Mouse (Mus musculus): ENCODE results near the gene Apoa2. TPM values are rescaled to one million over a fixed set of nuclear protein-coding genes. Genes with fewer than 3 reads are reported as not detected.
A peak's percentile ranks its signal among the peaks of the same experiment; 100 is the strongest.
"Not testable (repeated sequence)": the region's sequence is repeated elsewhere in the genome, so short reads cannot be mapped to it uniquely, and the experiment has no call there.

Gene Apoa2
- polyA plus RNA-seq, 1 experiment from 2014 or later, result 2.6 TPM

DNA sequence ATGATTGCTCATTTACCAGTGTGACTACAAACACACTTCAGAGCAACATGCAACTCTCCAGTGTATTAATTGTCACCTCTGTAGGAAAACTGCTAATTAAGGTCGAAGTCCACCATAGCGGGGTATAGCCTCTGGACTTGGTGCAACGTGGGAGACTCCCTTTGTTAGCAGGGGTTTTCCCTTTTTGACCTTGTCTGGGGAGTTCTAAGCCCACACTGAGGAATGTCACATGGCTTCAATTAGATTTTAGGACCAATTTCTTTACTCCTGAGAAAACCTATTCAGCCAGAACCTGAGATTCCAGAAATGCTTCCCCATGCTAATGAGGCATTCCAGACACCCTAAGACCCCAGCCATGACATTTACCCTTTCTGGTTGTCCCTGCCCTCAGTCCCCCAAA, 5.4 kb downstream of the Apoa2 start:
- Histone ChIP-seq H3K27me3 (no peaks in the 10 kb centered on the region), H3K9me3 (replicated peaks) (no peaks in the 10 kb centered on the region), H3K4me3 (no peak overlapping the region), H3K9ac (no peak overlapping the region), H3K4me1 (no peaks in the 10 kb centered on the region), H3K36me3 (ENCODE audit: poor library complexity, severe bottlenecking) (peaks cover 21% of the 10 kb centered on the region), H3K4me2 (no peak overlapping the region), H3K27ac (no peak overlapping the region)
- WGBS, result 29% methylated on average over 3 of the region's 3 CpGs
- ATAC-seq, result no peak

DNA sequence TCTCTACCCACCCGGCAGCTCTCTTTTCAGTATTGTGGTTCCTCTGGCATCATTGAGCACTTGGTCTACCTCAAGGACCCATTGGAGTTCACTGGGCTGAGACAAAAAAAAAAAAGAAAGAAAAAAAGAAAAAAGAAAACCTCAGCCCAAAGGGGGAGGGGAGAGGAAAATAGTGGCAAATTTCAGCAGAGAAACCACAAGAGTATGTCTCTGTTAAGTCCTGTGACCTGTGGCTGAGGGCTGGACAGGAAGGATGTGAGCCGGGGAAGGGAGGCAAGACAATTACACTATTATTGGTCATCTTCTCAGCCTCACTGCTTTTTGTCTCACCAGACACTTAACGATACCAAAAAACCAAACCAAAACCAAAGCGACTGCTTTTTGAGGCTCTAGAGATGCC, 7.0 kb downstream of the Apoa2 start:
- no peaks in the 10 kb centered on the region for H3K4me1 ChIP-seq
- no peak overlapping the region for H3K9ac ChIP-seq
- no peak overlapping the region for H3K4me3 ChIP-seq
- peaks cover 36% of the 10 kb centered on the region for H3K36me3 ChIP-seq (ENCODE audit: poor library complexity, severe bottlenecking)
- H3K9me3 ChIP-seq (replicated peaks), result no peaks in the 10 kb centered on the region
- 75% methylated on average over 4 of the region's 4 CpGs for WGBS
- H3K27ac ChIP-seq, result no peak overlapping the region
- no peak for ATAC-seq
- no peak overlapping the region for H3K4me2 ChIP-seq
- no peaks in the 10 kb centered on the region for H3K27me3 ChIP-seq

DNA sequence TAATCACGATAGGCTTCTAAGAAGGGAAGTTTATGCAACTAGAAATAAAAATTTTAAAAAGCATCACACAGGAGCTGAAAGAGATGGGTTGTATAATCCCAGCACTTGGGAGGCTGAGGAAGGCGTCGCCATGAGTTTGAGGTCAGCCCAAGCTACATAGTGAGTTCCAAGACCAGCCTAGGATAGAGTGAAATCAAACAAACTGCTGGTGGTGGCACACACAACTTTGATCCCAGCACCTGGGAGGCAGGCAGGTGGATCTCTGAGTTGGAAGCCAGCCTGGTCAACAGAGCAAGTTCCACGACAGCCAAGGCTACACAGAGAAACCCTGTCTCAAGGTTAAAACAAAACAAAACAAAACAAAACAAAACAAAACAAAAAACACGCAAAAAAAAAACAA, 7.5 kb downstream of the Apoa2 start:
- no peak for ATAC-seq
- WGBS, result 94% methylated on average over 5 of the region's 5 CpGs

DNA sequence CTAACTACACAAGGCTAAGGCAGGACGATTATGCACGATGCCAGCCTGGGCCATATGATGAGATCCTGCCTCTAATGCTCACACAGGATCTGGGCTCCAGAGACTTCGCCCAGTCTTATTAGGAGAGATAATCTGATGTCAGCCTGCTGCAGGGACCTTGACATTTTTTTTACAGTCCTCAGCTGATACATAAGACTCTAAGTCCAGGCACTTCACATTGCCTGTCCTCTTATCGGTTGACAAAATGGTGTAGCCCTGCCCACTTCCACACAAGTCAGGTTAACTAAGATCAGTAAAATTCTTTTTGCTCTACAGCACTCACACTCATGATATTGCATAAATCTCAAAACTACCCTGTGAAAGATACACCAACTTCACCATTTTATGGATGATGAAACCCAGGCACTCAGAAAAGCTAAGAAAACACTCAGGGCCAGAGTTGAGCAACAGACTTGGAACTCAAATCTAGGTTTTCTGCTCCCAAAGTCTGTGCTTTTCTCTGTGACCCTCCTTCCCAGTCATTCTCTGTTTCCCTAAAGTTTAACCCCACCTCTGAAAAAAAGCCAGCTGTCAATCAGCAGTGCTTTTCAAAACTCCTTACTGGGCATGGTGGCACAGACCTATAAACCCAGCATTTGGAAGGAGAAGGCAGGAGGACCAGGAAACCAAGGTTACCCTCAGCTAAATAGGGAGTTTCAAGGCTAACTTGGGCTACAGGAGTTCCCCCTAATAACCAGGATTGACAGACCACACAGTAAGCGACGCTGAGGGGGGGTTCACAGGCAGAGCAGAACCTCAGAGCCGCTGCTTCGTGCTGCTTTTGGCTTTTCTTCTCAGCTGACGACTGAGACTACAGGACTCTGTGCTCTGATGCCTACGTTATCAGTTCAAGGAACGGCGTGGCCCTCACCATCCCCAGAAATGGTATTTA, 8.2 kb downstream of the Apoa2 start:
- WGBS, result 84% methylated on average over 12 of the region's 12 CpGs

More for the DNA sequence above, 7.5 kb downstream of the Apoa2 start:
- no peaks in the 10 kb centered on the region for H3K27me3 ChIP-seq
- H3K4me2 ChIP-seq, result no peak overlapping the region
- no peaks in the 10 kb centered on the region for H3K9me3 ChIP-seq (replicated peaks)
- H3K27ac ChIP-seq, result no peak overlapping the region
- H3K9ac ChIP-seq, result no peak overlapping the region
- H3K4me1 ChIP-seq, result no peaks in the 10 kb centered on the region
- H3K36me3 ChIP-seq (ENCODE audit: poor library complexity, severe bottlenecking), result peaks cover 41% of the 10 kb centered on the region
- H3K4me3 ChIP-seq, result no peak overlapping the region

DNA sequence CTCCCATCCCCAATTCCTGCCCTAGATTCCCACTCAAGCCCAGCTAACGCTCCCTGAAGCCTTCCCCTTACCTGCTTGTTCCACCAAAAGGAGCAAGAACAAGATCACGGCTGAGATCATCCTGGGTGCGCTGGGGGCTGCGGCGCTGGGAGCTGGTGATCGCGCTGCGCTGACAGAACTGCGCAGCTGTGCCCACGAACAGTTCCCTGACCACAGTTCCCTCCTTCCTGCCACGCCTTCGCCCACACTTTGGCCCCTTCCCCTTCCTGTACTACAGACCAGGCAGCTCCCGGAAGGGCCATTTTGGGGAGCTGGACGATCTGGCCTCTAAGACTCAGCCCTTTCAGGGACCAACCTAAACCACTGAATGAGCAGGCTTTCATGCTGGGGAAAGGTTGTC, 9.3 kb downstream of the Apoa2 start, which contains the start of gene Fcer1g:
Gene Fcer1g, minus strand, starts transcription at position 240 of the 400 bp plus-strand sequence.
- Histone ChIP-seq H3K4me2 (no peak within 1 kb of the TSS), H3K9me3 (replicated peaks) (no peaks in the 10 kb centered on the region), H3K4me1 (no peaks in the 10 kb centered on the region), H3K27me3 (no peaks in the 10 kb centered on the region), H3K36me3 (ENCODE audit: poor library complexity, severe bottlenecking) (peaks cover 59% of the 10 kb centered on the region), H3K4me3 (no peak within 1 kb of the TSS), H3K27ac (no peak within 1 kb of the TSS), H3K9ac (no peak within 1 kb of the TSS)
- ATAC-seq, result no peak
- WGBS, result 94% methylated on average over 14 of the region's 14 CpGs

More for the DNA sequence above, 8.2 kb downstream of the Apoa2 start:
- no peaks in the 10 kb centered on the region for H3K9me3 ChIP-seq (replicated peaks)
- no peaks in the 10 kb centered on the region for H3K4me1 ChIP-seq
- H3K27me3 ChIP-seq, result no peaks in the 10 kb centered on the region
- H3K4me2 ChIP-seq, result no peak overlapping the region
- no peak overlapping the region for H3K4me3 ChIP-seq
- H3K27ac ChIP-seq, result no peak overlapping the region
- H3K9ac ChIP-seq, result no peak overlapping the region
- H3K36me3 ChIP-seq (ENCODE audit: poor library complexity, severe bottlenecking), result peaks cover 48% of the 10 kb centered on the region
- no peak for ATAC-seq

DNA sequence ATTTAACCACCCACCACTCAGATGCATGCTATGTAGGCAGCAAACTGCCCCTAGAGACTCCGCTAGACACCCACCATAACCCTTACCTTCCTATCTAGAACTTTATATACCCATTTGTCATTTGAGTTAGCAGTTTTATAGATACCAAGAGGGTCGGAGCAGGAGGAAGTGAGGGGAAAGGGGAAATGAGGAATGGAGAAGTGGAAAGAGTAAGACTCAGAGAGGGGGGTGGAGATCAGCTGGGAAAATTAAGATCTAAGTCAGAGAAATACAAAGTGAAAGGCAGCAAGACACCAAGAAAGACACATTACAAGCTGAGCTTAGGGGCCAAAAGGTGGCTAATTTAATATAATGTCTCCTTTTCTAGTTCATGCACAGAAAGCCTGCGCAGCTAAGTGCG, 9.7 kb downstream of the Apoa2 start:
- Histone ChIP-seq H3K4me2 (no peak overlapping the region), H3K27me3 (no peaks in the 10 kb centered on the region), H3K36me3 (ENCODE audit: poor library complexity, severe bottlenecking) (peaks cover 63% of the 10 kb centered on the region), H3K4me1 (no peaks in the 10 kb centered on the region), H3K9ac (no peak overlapping the region), H3K4me3 (no peak overlapping the region), H3K9me3 (replicated peaks) (no peaks in the 10 kb centered on the region), H3K27ac (no peak overlapping the region)
- no peak for ATAC-seq
- 94% methylated on average over 4 of the region's 4 CpGs for WGBS

DNA sequence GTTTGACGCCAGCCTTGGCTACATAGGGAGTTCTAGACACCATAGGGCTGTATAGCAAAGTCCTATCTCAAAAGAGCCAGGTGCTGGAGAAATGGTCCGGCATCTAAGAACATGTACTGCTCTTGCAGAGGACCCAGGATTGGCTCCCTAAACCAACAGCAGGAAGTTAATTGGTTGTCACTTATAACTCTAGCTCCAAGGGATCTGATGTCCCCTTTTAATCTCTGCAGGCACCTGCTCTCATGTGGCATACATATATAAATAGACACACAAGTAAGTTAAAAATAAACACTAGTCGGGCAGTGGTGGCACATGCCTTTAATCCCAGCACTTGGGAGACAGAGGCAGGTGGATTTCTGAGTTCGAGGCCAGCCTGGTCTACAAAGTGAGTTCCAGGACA, 10.9 kb downstream of the Apoa2 start:
- 90% methylated on average over 4 of the region's 4 CpGs for WGBS
- H3K4me2 ChIP-seq, result no peak overlapping the region
- no peak overlapping the region for H3K27ac ChIP-seq
- H3K4me3 ChIP-seq, result no peak overlapping the region
- no peak for ATAC-seq
- H3K4me1 ChIP-seq, result no peaks in the 10 kb centered on the region
- H3K9ac ChIP-seq, result no peak overlapping the region
- H3K36me3 ChIP-seq (ENCODE audit: poor library complexity, severe bottlenecking), result peaks cover 76% of the 10 kb centered on the region
- no peaks in the 10 kb centered on the region for H3K27me3 ChIP-seq
- H3K9me3 ChIP-seq (replicated peaks), result no peaks in the 10 kb centered on the region

DNA sequence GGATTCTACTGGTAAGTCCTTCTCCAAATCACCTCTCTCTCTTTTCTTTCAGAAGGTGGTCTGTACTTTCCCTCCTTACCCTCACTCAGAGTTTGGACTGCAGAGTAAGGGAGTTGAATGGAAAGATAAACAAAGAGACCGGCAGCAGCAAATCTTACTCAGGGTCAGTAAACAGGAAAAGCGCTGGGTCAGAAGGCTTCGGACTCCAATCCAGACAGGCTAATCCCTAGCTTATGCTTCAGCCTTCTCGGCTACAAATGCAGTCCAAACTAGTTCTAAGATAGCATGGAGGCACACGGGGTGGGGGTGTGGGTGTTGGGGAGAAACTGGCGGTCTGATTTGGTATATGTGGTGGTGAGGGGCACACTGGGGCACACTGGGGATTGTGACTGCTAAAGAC, 12.6 kb downstream of the Apoa2 start:
- no peak overlapping the region for H3K9ac ChIP-seq
- no peak overlapping the region for H3K27ac ChIP-seq
- no peaks in the 10 kb centered on the region for H3K27me3 ChIP-seq
- ATAC-seq, result no peak
- WGBS, result 80% methylated on average over 6 of the region's 6 CpGs
- no peaks in the 10 kb centered on the region for H3K4me1 ChIP-seq
- H3K36me3 ChIP-seq (ENCODE audit: poor library complexity, severe bottlenecking), result peaks cover 91% of the 10 kb centered on the region
- H3K4me2 ChIP-seq, result no peak overlapping the region
- no peaks in the 10 kb centered on the region for H3K9me3 ChIP-seq (replicated peaks)
- no peak overlapping the region for H3K4me3 ChIP-seq

DNA sequence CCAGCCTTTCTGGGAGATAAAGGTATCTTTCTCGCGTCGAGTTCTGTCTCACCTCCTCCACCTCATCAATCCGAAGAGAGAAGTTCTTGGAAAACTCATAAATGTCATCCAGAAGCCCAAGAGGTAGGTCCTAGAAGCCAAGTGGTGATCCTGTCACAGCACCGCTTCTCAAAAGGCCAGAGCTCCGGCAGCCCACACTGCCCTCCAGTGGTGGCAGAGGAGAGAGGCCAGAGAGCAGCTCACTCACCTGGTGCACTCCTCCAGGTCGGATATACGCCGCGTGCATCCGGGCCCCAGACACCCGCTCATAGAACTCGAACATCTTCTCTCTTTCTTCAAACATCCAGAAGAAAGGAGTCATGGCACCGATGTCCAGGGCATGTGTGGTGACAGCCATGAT, 13.6 kb downstream of the Apoa2 start:
- H3K4me1 ChIP-seq, result no peaks in the 10 kb centered on the region
- no peak overlapping the region for H3K27ac ChIP-seq
- no peak for ATAC-seq
- H3K36me3 ChIP-seq (ENCODE audit: poor library complexity, severe bottlenecking), result peaks cover 98% of the 10 kb centered on the region
- no peak overlapping the region for H3K4me2 ChIP-seq
- no peak overlapping the region for H3K4me3 ChIP-seq
- no peaks in the 10 kb centered on the region for H3K9me3 ChIP-seq (replicated peaks)
- no peaks in the 10 kb centered on the region for H3K27me3 ChIP-seq
- WGBS, result 72% methylated on average over 14 of the region's 14 CpGs
- no peak overlapping the region for H3K9ac ChIP-seq

DNA sequence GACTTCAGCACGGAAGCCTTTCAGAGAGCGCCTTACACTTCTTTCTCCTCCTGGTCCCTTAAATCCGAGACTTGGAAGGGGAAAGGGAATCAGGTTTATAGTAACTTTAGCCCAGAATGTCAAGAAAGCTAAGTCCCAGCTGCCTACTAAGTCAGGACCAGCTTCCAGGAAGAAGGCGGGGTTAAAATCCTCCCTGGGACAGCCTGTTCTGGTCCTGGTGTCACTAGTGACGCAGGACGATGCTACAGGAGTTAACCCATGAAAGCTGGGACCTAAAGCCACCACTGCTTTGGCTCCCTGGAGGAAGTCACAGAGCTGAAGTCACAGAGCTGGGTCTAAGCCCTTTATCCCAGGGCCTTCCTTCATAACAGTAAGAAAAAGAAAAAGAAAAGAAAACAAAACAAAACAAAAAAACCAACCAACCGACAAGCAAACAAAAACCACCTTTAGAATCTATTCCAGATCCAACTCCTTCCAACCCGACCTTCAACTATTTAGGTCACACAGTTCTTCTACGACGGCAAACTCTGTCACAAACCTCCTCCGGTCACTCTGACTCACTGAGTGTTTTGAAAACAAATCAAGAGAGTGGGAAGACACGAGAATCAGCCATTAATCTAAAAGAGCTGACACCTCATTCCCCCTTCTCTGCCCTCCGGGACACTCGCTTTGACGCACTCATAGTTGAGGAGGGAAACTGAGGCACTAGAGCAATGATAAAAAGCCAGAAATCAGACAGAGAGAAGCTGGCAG, 15.3 kb downstream of the Apoa2 start:
- WGBS, result 83% methylated on average over 15 of the region's 15 CpGs
- no peak overlapping the region for H3K27ac ChIP-seq
- no peak overlapping the region for H3K4me3 ChIP-seq
- H3K9ac ChIP-seq, result peak overlapping the region; percentile 16; the same call in 1 of the 2 replicates
- no peak for ATAC-seq
- H3K27me3 ChIP-seq, result no peaks in the 10 kb centered on the region
- H3K36me3 ChIP-seq (ENCODE audit: poor library complexity, severe bottlenecking), result peaks cover 94% of the 10 kb centered on the region
- no peaks in the 10 kb centered on the region for H3K9me3 ChIP-seq (replicated peaks)
- no peak overlapping the region for H3K4me2 ChIP-seq
- no peaks in the 10 kb centered on the region for H3K4me1 ChIP-seq

DNA sequence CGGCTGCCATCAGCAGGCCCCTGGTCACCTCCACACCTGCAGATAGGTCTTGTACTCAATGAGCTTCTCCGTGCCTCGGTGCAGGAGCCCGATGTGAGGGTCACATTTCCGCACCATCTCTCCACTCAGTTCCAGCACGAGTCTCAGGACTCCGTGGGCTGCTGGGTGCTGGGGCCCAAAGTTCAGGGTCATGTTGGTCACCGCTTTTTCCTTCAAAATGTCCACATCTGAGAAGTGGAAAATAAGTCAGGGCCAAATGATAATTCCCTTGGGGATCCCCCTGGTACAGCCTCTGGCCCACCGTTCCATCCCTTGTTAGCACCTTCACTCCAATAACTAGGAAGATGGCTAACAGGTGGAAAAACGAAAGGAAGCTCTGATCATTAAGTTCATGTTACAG, 16.1 kb downstream of the Apoa2 start:
- WGBS, result 94% methylated on average over 10 of the region's 10 CpGs
- Histone ChIP-seq H3K4me1 (peaks cover 6% of the 10 kb centered on the region), H3K4me2 (no peak overlapping the region), H3K27me3 (no peaks in the 10 kb centered on the region), H3K4me3 (no peak overlapping the region), H3K9me3 (replicated peaks) (no peaks in the 10 kb centered on the region), H3K27ac (no peak overlapping the region), H3K9ac (peak overlapping the region; percentile 16; the same call in 1 of the 2 replicates), H3K36me3 (ENCODE audit: poor library complexity, severe bottlenecking) (peaks cover 90% of the 10 kb centered on the region)
- ATAC-seq, result no peak

DNA sequence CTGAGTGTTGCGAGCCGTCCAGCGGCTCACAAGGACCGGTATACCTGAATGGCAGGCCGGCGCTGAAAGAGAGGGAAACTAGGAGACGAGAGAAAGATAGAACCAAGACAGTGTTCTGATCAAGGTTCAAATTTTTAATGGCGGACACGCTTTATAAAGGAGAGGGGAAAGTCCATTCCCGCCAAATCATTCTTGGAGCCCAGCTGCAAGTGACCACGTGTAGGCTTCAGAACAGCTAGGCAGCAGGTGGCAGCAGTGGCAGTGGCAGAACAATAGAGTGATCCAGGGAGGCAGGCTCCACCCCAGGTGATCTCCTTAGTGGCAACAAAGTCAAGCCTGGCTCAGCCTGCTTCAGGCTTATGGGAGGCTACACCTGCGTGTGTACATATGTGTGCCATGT, 17.1 kb downstream of the Apoa2 start:
- ATAC-seq; H3K9me3 ChIP-seq (replicated peaks); H3K9ac ChIP-seq; H3K27ac ChIP-seq; H3K27me3 ChIP-seq; H3K4me2 ChIP-seq; H3K4me3 ChIP-seq: not testable (repeated sequence)
- WGBS, result 80% methylated on average over 12 of the region's 12 CpGs
- peaks cover 12% of the 10 kb centered on the region for H3K4me1 ChIP-seq
- peaks cover 81% of the 10 kb centered on the region for H3K36me3 ChIP-seq (ENCODE audit: poor library complexity, severe bottlenecking)

All from forebrain, embryonic 13.5 days (tissue).